Mouse (Mus musculus) heart, adult 2 months (tissue): Measurements from ENCODE around the gene Col4a1. TPM values are rescaled to one million over a fixed set of nuclear protein-coding genes. Genes with fewer than 3 reads are reported as not detected.

ENCODE experiments used
- DNase-seq, 2 experiments: peaks; one replicate each; pipeline ENCODE4 v3.0.0; 2021
- H3K27ac ChIP-seq: fragments of 200-600 bp; 2 replicates; pipeline ENCODE4 v1.8.1; 2022
- H3K27me3 ChIP-seq: fragments of 200-500 bp; 2 replicates; pipeline ENCODE4 v1.6.1; 2012; ENCODE audit warnings: mild to moderate bottlenecking, low read length, inconsistent platforms, mixed read lengths; ENCODE audit not compliant: control insufficient read depth, insufficient read depth
- H3K36me3 ChIP-seq: fragments of 200-500 bp; 2 replicates; pipeline ENCODE4 v1.6.1; 2012; ENCODE audit warnings: low read length, inconsistent platforms; ENCODE audit not compliant: control insufficient read depth, insufficient read depth
- H3K4me1 ChIP-seq: fragments of 200-500 bp; 2 replicates; pipeline ENCODE4 v1.6.1; 2011; ENCODE audit warnings: low read length; ENCODE audit not compliant: control insufficient read depth, insufficient read depth
- H3K4me3 ChIP-seq: fragments of 200-600 bp; 2 replicates; pipeline ENCODE4 v1.8.1; 2022
- H3K79me2 ChIP-seq: fragments of 200-500 bp; replicated peaks from 2 replicates; pipeline ENCODE4 v1.6.1; 2012; ENCODE audit warnings: mild to moderate bottlenecking, inconsistent platforms, low read length, moderate library complexity, mixed read lengths; ENCODE audit not compliant: control insufficient read depth, insufficient read depth
- H3K9ac ChIP-seq: fragments of 200-500 bp; 2 replicates; pipeline ENCODE4 v1.6.1; 2012; ENCODE audit warnings: low read depth, mild to moderate bottlenecking, control low read depth, inconsistent platforms, low read length, mixed read lengths
- CTCF ChIP-seq: fragments of 200-600 bp; IDR thresholded peaks from 2 replicates; pipeline ENCODE4 v1.8.1; 2022; ENCODE audit warnings: antibody characterized with exemption, mild to moderate bottlenecking, moderate library complexity
- EP300 ChIP-seq: fragments of 200-500 bp; IDR thresholded peaks from 2 replicates; pipeline ENCODE4 v1.6.1; 2011; ENCODE audit warnings: low read depth, low read length, control low read depth; ENCODE audit not compliant: insufficient read depth
- POLR2A ChIP-seq: fragments of 200-500 bp; IDR thresholded peaks from 2 replicates; pipeline ENCODE4 v1.6.1; 2011; ENCODE audit warnings: mild to moderate bottlenecking, low read depth, low read length, control low read depth; ENCODE audit not compliant: insufficient read depth
- WGBS: fragments of 180-500 bp; shearing (Covaris S2); methylation state at CpG from one replicate; pipeline ENCODE4 v1.1.7; 2018; 5-methylcytosine and 5-hydroxymethylcytosine counted together
- intact Hi-C: fragments of 180-260 bp; cut with DNase I; formaldehyde crosslinking; loops from one replicate; pipeline ENCODE4 v1.15.1; 2025
- polyA plus RNA-seq: library from polyadenylated mRNA; depleted of rRNA; stranded (reverse); fragments of >200 nt; gene quantifications from 2 replicates; pipeline ENCODE4 v1.2.3, GENCODE M21; 2012
- total RNA-seq, 2 experiments: library from RNA; stranded (reverse); gene quantifications; 2 replicates each; pipeline ENCODE4 v1.2.3; 2021

The Col4a1 gene
- total and polyA plus RNA-seq, 3 experiments, result 221 to 311 (median 258) TPM

- intact Hi-C loops, result no loop called here
Measured at GRCm38 (mm10) chr8:11227421-11227820, 85.2 kb downstream of the Col4a1 start.

GRCm38 (mm10) chr8:11225577-11226434 lies 86.8 kb downstream of the Col4a1 start:
- TF ChIP-seq CTCF (no peak), EP300 (no peak), POLR2A (no peak)
- no peaks in the 10 kb centered on the region; the same call in 1 of the 2 replicates for H3K36me3 ChIP-seq
- H3K79me2 ChIP-seq, result no peaks in the 10 kb centered on the region
- H3K27me3 ChIP-seq, result no peaks in the 10 kb centered on the region
- H3K4me3 ChIP-seq, result no peak overlapping the region
- no peak overlapping the region for H3K9ac ChIP-seq
- WGBS, result 82% methylated on average over 13 of the region's 13 CpGs
- intact Hi-C loops, result no loop called here
- no peak overlapping the region for H3K27ac ChIP-seq
- no peak for DNase-seq
- no peaks in the 10 kb centered on the region for H3K4me1 ChIP-seq

More at GRCm38 (mm10) chr8:11227421-11227820, 85.2 kb downstream of the Col4a1 start:
- no peak overlapping the region for H3K27ac ChIP-seq
- H3K9ac ChIP-seq, result no peak overlapping the region
- H3K4me1 ChIP-seq, result no peaks in the 10 kb centered on the region
- H3K27me3 ChIP-seq, result no peaks in the 10 kb centered on the region
- TF ChIP-seq EP300, result no peak
- no peak for TF ChIP-seq POLR2A
- TF ChIP-seq CTCF, result no peak
- no peaks in the 10 kb centered on the region; the same call in 1 of the 2 replicates for H3K36me3 ChIP-seq
- 52% methylated on average over 7 of the region's 7 CpGs for WGBS
- DNase-seq, result no peak
- no peaks in the 10 kb centered on the region for H3K79me2 ChIP-seq
- no peak overlapping the region for H3K4me3 ChIP-seq

- 76% methylated on average over 7 of the region's 7 CpGs for WGBS
Measured at GRCm38 (mm10) chr8:11224178-11224577, 88.4 kb downstream of the Col4a1 start.

GRCm38 (mm10) chr8:11221353-11221752 lies 91.3 kb downstream of the Col4a1 start:
- intact Hi-C loops, result no loop called here
- H3K27ac ChIP-seq, result no peak overlapping the region
- no peaks in the 10 kb centered on the region for H3K4me1 ChIP-seq
- H3K36me3 ChIP-seq, result no peaks in the 10 kb centered on the region
- 85% methylated on average over 5 of the region's 5 CpGs for WGBS
- H3K4me3 ChIP-seq, result no peak overlapping the region
- DNase-seq, result no peak
- no peak overlapping the region for H3K9ac ChIP-seq
- TF ChIP-seq CTCF, result no peak
- no peak for TF ChIP-seq POLR2A
- TF ChIP-seq EP300, result no peak
- H3K79me2 ChIP-seq, result no peaks in the 10 kb centered on the region
- H3K27me3 ChIP-seq, result no peaks in the 10 kb centered on the region

More at GRCm38 (mm10) chr8:11224178-11224577, 88.4 kb downstream of the Col4a1 start:
- Histone ChIP-seq H3K36me3 (no peaks in the 10 kb centered on the region; the same call in 1 of the 2 replicates), H3K27me3 (no peaks in the 10 kb centered on the region), H3K4me1 (no peaks in the 10 kb centered on the region), H3K9ac (no peak overlapping the region), H3K4me3 (no peak overlapping the region), H3K27ac (no peak overlapping the region), H3K79me2 (no peaks in the 10 kb centered on the region)
- intact Hi-C loops, result no loop called here
- DNase-seq, result no peak
- no peak for TF ChIP-seq POLR2A
- TF ChIP-seq CTCF, result 0 out of 2 replicates have a peak, but pooled peaks have one; percentile 5

- WGBS, result 56% methylated on average over 6 of the region's 6 CpGs
- H3K36me3 ChIP-seq, result no peaks in the 10 kb centered on the region
- TF ChIP-seq CTCF (no peak), POLR2A (no peak), EP300 (no peak)
- intact Hi-C loops, result no loop called here
- no peak for DNase-seq
- no peaks in the 10 kb centered on the region for H3K79me2 ChIP-seq
- no peak overlapping the region for H3K9ac ChIP-seq
- no peak overlapping the region for H3K27ac ChIP-seq
- H3K27me3 ChIP-seq, result no peaks in the 10 kb centered on the region
- H3K4me3 ChIP-seq, result no peak overlapping the region
- H3K4me1 ChIP-seq, result no peaks in the 10 kb centered on the region
Measured at GRCm38 (mm10) chr8:11219282-11219681, 93.3 kb downstream of the Col4a1 start.

GRCm38 (mm10) chr8:11215231-11215630 lies 97.4 kb downstream of the Col4a1 start:
- Histone ChIP-seq H3K36me3 (peaks cover 7% of the 10 kb centered on the region), H3K4me1 (no peaks in the 10 kb centered on the region), H3K79me2 (no peaks in the 10 kb centered on the region), H3K4me3 (no peak overlapping the region), H3K27ac (no peak overlapping the region), H3K9ac (no peak overlapping the region), H3K27me3 (no peaks in the 10 kb centered on the region)
- TF ChIP-seq POLR2A, result no peak
- peak; percentile 84 for TF ChIP-seq CTCF
- TF ChIP-seq EP300, result 0 out of 2 replicates have a peak, but pooled peaks have one; percentile 6
- 24% methylated on average over 1 of the region's 1 CpGs for WGBS
- DNase-seq, result peak; percentile 26 to 46
- intact Hi-C loops, result loop anchor here (1.0 kb wide), 1 partner anchor 800 kb away; no protein-coding TSS in a partner anchor
